Mouse (Mus musculus): ENCODE results near the gene Atp2a2. TPM values are rescaled to one million over a fixed set of nuclear protein-coding genes. Genes with fewer than 3 reads are reported as not detected.
"Not testable (repeated sequence)": the region's sequence is repeated elsewhere in the genome, so short reads cannot be mapped to it uniquely, and the experiment has no call there.

Atp2a2 gene
- polyA plus RNA-seq, 2 experiments = 12.8 to 25.9 TPM

DNA sequence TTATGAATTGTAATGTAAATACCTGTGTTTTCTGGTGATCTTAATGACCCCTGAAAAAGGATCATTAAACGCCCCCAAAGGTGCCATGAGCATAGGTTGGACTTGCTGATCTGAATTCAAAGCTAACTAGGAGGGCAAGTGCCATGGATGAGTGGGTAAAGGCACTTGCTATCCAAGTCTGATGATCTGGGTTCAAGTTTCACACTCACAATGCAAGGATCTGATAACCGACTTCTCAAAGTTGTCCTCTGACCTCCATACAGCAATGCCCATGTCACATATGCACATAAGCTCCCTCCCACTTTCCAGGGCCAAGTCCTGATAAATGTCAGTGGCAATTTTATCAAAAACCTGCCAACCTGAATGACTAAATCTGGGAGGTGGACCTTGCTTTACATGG, 9.0 kb downstream of the Atp2a2 start:
- DNase-seq (ENCODE audit: low read depth in 3 of 3, low spot score in 3 of 3) (no peak), ATAC-seq (ENCODE audit: insufficient read depth) (no peak)
- TF ChIP-seq EP300 (IDR thresholded peaks at IDR 0.05; ENCODE audit: low read depth) (no peak), CTCF (IDR thresholded peaks at IDR 0.05; ENCODE audit: low read depth) (no peak)
- H3K4me2 ChIP-seq (ENCODE audit: low read depth) = no peak overlapping the region
- H3K4me1 ChIP-seq (replicated peaks; ENCODE audit: control insufficient read depth in 2 of 2, insufficient read depth in 2 of 2, low read length in 1 of 2) = no peaks in the 10 kb centered on the region
- no peak overlapping the region for H3K9ac ChIP-seq (replicated peaks)
- H3K4me3 ChIP-seq (ENCODE audit: insufficient read depth in 1 of 2, low read depth in 2 of 2, low read length in 2 of 2) = no peak overlapping the region
- no peaks in the 10 kb centered on the region for H3K27me3 ChIP-seq (ENCODE audit: control insufficient read depth, insufficient read depth, low read length)
- peaks cover 67% of the 10 kb centered on the region for H3K36me3 ChIP-seq (replicated peaks; ENCODE audit: control insufficient read depth, insufficient read depth, low read depth)
- 75% methylated on average over 2 of the region's 2 CpGs for WGBS (ENCODE audit: insufficient replicate concordance)
- H3K9me3 ChIP-seq (ENCODE audit: control insufficient read depth, low read length) = no peaks in the 10 kb centered on the region
- H3K27ac ChIP-seq = no peak overlapping the region

DNA sequence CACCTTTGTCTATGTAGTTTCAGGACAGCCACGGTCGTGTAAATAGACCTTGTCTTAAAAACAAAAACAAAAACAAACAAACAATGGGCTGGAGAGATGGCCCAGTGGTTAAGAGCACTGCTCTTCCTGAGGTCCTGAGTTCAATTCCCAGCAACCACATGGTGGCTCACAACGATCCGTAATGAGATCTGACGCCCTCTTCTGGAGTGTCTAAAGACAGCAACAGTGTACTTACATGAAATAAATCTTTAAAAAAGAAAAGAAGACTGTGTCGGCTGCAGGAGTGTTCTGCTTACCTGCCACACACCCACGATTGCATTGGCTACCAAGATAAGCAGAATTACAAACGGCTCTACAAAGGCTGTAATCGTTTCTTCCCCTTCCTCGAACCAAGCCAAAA, 10.6 kb downstream of the Atp2a2 start:
- Histone ChIP-seq H3K4me3 (ENCODE audit: insufficient read depth in 1 of 2, low read depth in 2 of 2, low read length in 2 of 2) (no peak overlapping the region), H3K36me3 (replicated peaks; ENCODE audit: control insufficient read depth, insufficient read depth, low read depth) (peaks cover 69% of the 10 kb centered on the region), H3K4me1 (replicated peaks; ENCODE audit: control insufficient read depth in 2 of 2, insufficient read depth in 2 of 2, low read length in 1 of 2) (no peaks in the 10 kb centered on the region), H3K9me3 (ENCODE audit: control insufficient read depth, low read length) (no peaks in the 10 kb centered on the region), H3K27me3 (ENCODE audit: control insufficient read depth, insufficient read depth, low read length) (no peaks in the 10 kb centered on the region), H3K9ac (replicated peaks) (no peak overlapping the region), H3K4me2 (ENCODE audit: low read depth) (no peak overlapping the region), H3K27ac (no peak overlapping the region)
- ATAC-seq (ENCODE audit: insufficient read depth) (no peak), DNase-seq (ENCODE audit: low read depth in 3 of 3, low spot score in 3 of 3) (no peak)
- WGBS (ENCODE audit: insufficient replicate concordance) = 67% methylated on average over 10 of the region's 10 CpGs
- no peak for TF ChIP-seq EP300 (IDR thresholded peaks at IDR 0.05; ENCODE audit: low read depth)
- TF ChIP-seq CTCF (IDR thresholded peaks at IDR 0.05; ENCODE audit: low read depth) = no peak

DNA sequence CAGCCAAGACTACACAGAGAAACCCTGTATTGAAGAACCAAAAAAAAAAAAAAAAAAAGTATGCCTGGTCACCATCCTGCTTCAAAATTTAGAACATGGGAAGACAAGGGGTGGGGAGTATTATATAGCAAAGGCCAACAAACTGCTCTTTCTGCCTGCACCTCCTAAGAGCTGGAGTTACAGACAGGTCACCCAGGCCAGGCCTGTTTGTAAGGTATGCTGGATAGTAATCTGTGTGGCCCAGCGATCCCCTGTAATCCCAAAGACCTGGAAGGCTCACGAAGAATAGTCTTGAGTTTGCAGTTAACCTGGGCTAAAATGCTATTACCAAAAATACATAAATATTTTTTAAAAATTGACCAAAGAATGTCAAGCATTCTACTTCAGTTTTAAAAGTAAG, 11.9 kb downstream of the Atp2a2 start:
- Histone ChIP-seq H3K4me3 (ENCODE audit: insufficient read depth in 1 of 2, low read depth in 2 of 2, low read length in 2 of 2) (no peak overlapping the region), H3K9ac (replicated peaks) (no peak overlapping the region), H3K36me3 (replicated peaks; ENCODE audit: control insufficient read depth, insufficient read depth, low read depth) (peaks cover 70% of the 10 kb centered on the region), H3K4me1 (replicated peaks; ENCODE audit: control insufficient read depth in 2 of 2, insufficient read depth in 2 of 2, low read length in 1 of 2) (no peaks in the 10 kb centered on the region), H3K27me3 (ENCODE audit: control insufficient read depth, insufficient read depth, low read length) (no peaks in the 10 kb centered on the region), H3K4me2 (ENCODE audit: low read depth) (no peak overlapping the region), H3K27ac (no peak overlapping the region), H3K9me3 (ENCODE audit: control insufficient read depth, low read length) (no peaks in the 10 kb centered on the region)
- no peak for TF ChIP-seq CTCF (IDR thresholded peaks at IDR 0.05; ENCODE audit: low read depth)
- TF ChIP-seq EP300 (IDR thresholded peaks at IDR 0.05; ENCODE audit: low read depth) = no peak
- WGBS (ENCODE audit: insufficient replicate concordance) = 92% methylated on average over 2 of the region's 2 CpGs
- ATAC-seq (ENCODE audit: insufficient read depth) = no peak
- no peak for DNase-seq (ENCODE audit: low read depth in 3 of 3, low spot score in 3 of 3)

DNA sequence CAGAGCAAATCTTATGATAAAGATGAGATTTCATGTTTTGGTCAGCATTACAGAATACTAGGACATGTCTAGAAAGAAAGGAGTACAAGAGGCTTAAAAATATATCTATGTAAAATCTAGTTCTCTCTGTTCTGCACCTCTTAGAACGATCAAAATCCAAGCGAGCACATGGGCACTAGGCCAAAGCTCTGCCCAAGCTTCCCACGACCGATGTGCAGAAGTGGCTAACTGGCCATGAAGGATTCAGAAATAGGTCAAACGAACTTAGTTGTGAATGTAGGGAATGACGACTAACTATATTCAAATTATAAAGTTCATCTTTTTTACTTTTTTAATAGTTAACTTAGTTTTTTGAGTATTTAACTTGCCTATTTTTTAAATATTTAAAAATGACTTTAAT, 14.2 kb downstream of the Atp2a2 start:
- Histone ChIP-seq H3K9me3 (ENCODE audit: control insufficient read depth, low read length) (no peaks in the 10 kb centered on the region), H3K27me3 (ENCODE audit: control insufficient read depth, insufficient read depth, low read length) (no peaks in the 10 kb centered on the region), H3K36me3 (replicated peaks; ENCODE audit: control insufficient read depth, insufficient read depth, low read depth) (peaks cover 68% of the 10 kb centered on the region), H3K4me2 (ENCODE audit: low read depth) (no peak overlapping the region), H3K27ac (no peak overlapping the region), H3K4me3 (ENCODE audit: insufficient read depth in 1 of 2, low read depth in 2 of 2, low read length in 2 of 2) (no peak overlapping the region), H3K4me1 (replicated peaks; ENCODE audit: control insufficient read depth in 2 of 2, insufficient read depth in 2 of 2, low read length in 1 of 2) (no peaks in the 10 kb centered on the region), H3K9ac (replicated peaks) (no peak overlapping the region)
- DNase-seq (ENCODE audit: low read depth in 3 of 3, low spot score in 3 of 3) = no peak
- no peak for ATAC-seq (ENCODE audit: insufficient read depth)
- TF ChIP-seq EP300 (IDR thresholded peaks at IDR 0.05; ENCODE audit: low read depth) = no peak
- TF ChIP-seq CTCF (IDR thresholded peaks at IDR 0.05; ENCODE audit: low read depth) = no peak
- 80% methylated on average over 6 of the region's 6 CpGs for whole genome bisulfite sequencing (ENCODE audit: insufficient replicate concordance)

DNA sequence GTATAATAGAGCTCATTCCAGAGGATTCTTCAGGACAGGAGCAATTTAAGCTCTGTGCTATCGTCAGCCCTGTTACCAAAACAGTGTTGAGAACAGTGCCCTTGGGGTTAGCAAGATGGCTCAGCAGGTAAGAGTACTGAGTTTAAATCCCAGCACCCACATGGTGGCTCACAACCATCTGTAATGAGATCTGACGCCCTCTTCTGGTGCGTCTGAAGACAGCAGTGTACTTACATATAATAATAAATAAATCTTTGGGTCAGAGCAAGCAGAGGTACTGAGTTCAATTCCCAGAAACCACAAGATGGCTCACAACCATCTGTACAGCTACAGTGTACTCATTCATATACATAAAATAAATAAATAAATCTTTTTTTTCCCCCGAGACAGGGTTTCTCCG, 15.8 kb downstream of the Atp2a2 start:
- not testable (repeated sequence) for H3K4me2 ChIP-seq (ENCODE audit: low read depth); DNase-seq (ENCODE audit: low read depth in 3 of 3, low spot score in 3 of 3); H3K4me1 ChIP-seq (replicated peaks; ENCODE audit: control insufficient read depth in 2 of 2, insufficient read depth in 2 of 2, low read length in 1 of 2); H3K4me3 ChIP-seq (ENCODE audit: insufficient read depth in 1 of 2, low read depth in 2 of 2, low read length in 2 of 2); H3K9ac ChIP-seq (replicated peaks); ATAC-seq (ENCODE audit: insufficient read depth); H3K9me3 ChIP-seq (ENCODE audit: control insufficient read depth, low read length); H3K27ac ChIP-seq; H3K27me3 ChIP-seq (ENCODE audit: control insufficient read depth, insufficient read depth, low read length)
- WGBS (ENCODE audit: insufficient replicate concordance) = 86% methylated on average over 5 of the region's 5 CpGs
- H3K36me3 ChIP-seq (replicated peaks; ENCODE audit: control insufficient read depth, insufficient read depth, low read depth) = peaks cover 68% of the 10 kb centered on the region
